Mouse (Mus musculus) heart, postnatal 0 days (tissue): ENCODE measurements around the gene Rtn4rl1. TPM values are rescaled to one million over a fixed set of nuclear protein-coding genes. Genes with fewer than 3 reads are reported as not detected.

ENCODE experiments used
- ATAC-seq: fragments of 200-750 bp; cut with Nextera tagmentation; 2 replicates; pipeline ENCODE4 v1.8.0; 2017; ENCODE audit warnings: low read depth, moderate number of reproducible peaks, moderate library complexity; ENCODE audit not compliant: insufficient read depth
- DNase-seq: peaks from one replicate; pipeline ENCODE4 v3.0.0-alpha.2; 2016; ENCODE audit warnings: low spot score
- H3K27ac ChIP-seq: fragments of 300-500 bp; sonication (generic); 2 replicates; pipeline ENCODE4 v1.5.1; 2014; ENCODE audit warnings: low read depth, mild to moderate bottlenecking
- H3K27me3 ChIP-seq: fragments of 300-500 bp; sonication (generic); 2 replicates; pipeline ENCODE4 v1.6.1; 2014; ENCODE audit warnings: low read length, mixed read lengths; ENCODE audit not compliant: control insufficient read depth, insufficient read depth
- H3K36me3 ChIP-seq: fragments of 300-500 bp; sonication (generic); replicated peaks from 2 replicates; pipeline ENCODE4 v1.6.1; 2014; ENCODE audit warnings: low read length, mixed read lengths; ENCODE audit not compliant: control insufficient read depth, insufficient read depth
- H3K4me1 ChIP-seq: fragments of 300-500 bp; sonication (generic); 2 replicates; pipeline ENCODE4 v1.6.1; 2014; ENCODE audit warnings: antibody characterized with exemption; ENCODE audit not compliant: control insufficient read depth, insufficient read depth
- H3K4me2 ChIP-seq: fragments of 300-500 bp; sonication (generic); 2 replicates; pipeline ENCODE4 v1.6.1; 2014; ENCODE audit warnings: low read depth, mild to moderate bottlenecking, low read length, moderate library complexity
- H3K4me3 ChIP-seq: fragments of 300-500 bp; sonication (generic); 2 replicates; pipeline ENCODE4 v1.5.1; 2014; ENCODE audit warnings: low read depth, low read length
- H3K9ac ChIP-seq: fragments of 300-500 bp; sonication (generic); replicated peaks from 2 replicates; pipeline ENCODE4 v1.6.1; 2014; ENCODE audit warnings: low read depth, low read length, mixed read lengths
- H3K9me3 ChIP-seq: fragments of 300-500 bp; sonication (generic); replicated peaks from 2 replicates; pipeline ENCODE4 v1.6.1; 2016; ENCODE audit warnings: low read length; ENCODE audit not compliant: control insufficient read depth
- CTCF ChIP-seq: IDR thresholded peaks from 2 replicates; pipeline ENCODE4 v1.5.1; 2016; ENCODE audit warnings: antibody characterized with exemption, control low read depth, low read depth
- EP300 ChIP-seq: IDR thresholded peaks from 2 replicates; pipeline ENCODE4 v1.6.1; 2016; ENCODE audit warnings: antibody characterized with exemption, low read depth
- WGBS: fragments of 180-500 bp; shearing (Covaris S2); extraction: QIAGEN DNeasy Blood & Tissue Kit; methylation state at CpG from one replicate; pipeline ENCODE4 v1.1.7; 2014; 5-methylcytosine and 5-hydroxymethylcytosine counted together
- polyA plus RNA-seq: library from polyadenylated mRNA; unstranded; fragments of >200 nt; fragmentation: Nextera tagmentation; extraction: Ambion mirVana; gene quantifications from 2 replicates; pipeline ENCODE4 v1.2.1, GENCODE M21; 2015
- total RNA-seq: library from RNA; depleted of rRNA; stranded (reverse); fragments of >200 nt; gene quantifications from 2 replicates; pipeline ENCODE4 v1.2.3, GENCODE M21; 2014; ENCODE audit warnings: low replicate concordance

Gene Rtn4rl1
- total and polyA plus RNA-seq, 2 experiments from 2014 or later = 12.2 to 19.7 TPM

DNA sequence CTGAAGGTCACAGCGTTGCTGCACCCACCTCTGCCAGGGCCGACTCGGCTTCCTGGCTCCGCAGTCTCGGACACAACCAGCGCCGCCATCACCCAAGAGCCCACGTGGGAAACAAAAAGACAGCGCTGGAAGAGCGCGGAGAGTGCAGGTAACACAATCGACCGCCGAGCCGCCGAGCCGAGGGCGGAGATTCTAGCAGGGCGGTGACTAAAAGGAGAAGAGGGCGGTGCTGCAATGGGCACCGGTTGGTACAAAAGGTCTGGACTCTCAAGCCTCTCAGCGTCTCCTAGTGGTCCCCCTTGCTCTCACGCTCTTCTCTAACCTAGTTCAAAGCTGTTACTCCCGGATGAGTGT, 3.2 kb upstream of the Rtn4rl1 start:
- peak overlapping the region; percentile 64 for H3K27ac ChIP-seq
- H3K36me3 ChIP-seq = peaks cover 5% of the 10 kb centered on the region
- peaks cover 7% of the 10 kb centered on the region; the same call in 1 of the 2 replicates for H3K4me1 ChIP-seq
- peaks cover 9% of the 10 kb centered on the region for H3K27me3 ChIP-seq
- peak overlapping the region; percentile 81 for H3K4me3 ChIP-seq
- peak overlapping the region; percentile 76 for H3K4me2 ChIP-seq
- ATAC-seq (peak; percentile 73), DNase-seq (peak; percentile 92)
- H3K9me3 ChIP-seq = no peaks in the 10 kb centered on the region
- 2% methylated on average over 24 of the region's 24 CpGs for WGBS
- TF ChIP-seq EP300 (no peak), CTCF (no peak; the same call in 1 of the 2 replicates)
- H3K9ac ChIP-seq = peak overlapping the region; percentile 49

GRCm38 (mm10) chr11:75190905-75191441, 2.6 kb upstream of the Rtn4rl1 start, which contains the start of gene Dph1:
Gene Dph1, minus strand, starts transcription at chr11:75191241.
- no peak for DNase-seq
- ATAC-seq = no peak
- Histone ChIP-seq H3K27ac (peak within 1 kb of the TSS; percentile 64), H3K9ac (peak within 1 kb of the TSS; percentile 49), H3K4me2 (peak within 1 kb of the TSS; percentile 76), H3K4me3 (peak within 1 kb of the TSS; percentile 81), H3K9me3 (no peaks in the 10 kb centered on the region), H3K4me1 (peaks cover 7% of the 10 kb centered on the region; the same call in 1 of the 2 replicates), H3K27me3 (peaks cover 10% of the 10 kb centered on the region), H3K36me3 (no peaks in the 10 kb centered on the region)
- TF ChIP-seq EP300 (no peak), CTCF (no peak)
- 56% methylated on average over 5 of the region's 5 CpGs for WGBS

DNA sequence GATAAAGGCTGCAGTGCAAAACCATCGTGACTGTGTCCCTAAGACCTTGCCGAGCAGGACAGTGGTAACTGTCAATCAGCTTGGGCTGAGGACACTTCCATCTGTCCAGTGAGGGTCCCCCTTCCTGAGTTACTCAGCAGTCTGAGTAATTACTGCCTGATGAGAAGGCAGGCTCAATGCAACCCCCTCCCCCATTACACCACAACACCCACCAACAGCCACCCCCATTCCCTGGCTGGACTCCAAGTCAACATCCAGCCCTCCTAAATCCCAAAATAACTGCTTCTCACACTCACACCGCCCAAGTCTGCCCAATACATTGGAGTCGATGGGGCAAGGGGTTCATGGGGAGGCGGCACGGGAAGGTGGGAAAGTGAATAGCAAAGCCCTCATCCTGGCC, 1.7 kb upstream of the Rtn4rl1 start:
- H3K27ac ChIP-seq = no peak overlapping the region
- no peak overlapping the region for H3K4me2 ChIP-seq
- ATAC-seq = no peak
- no peak overlapping the region for H3K9ac ChIP-seq
- no peak overlapping the region for H3K4me3 ChIP-seq
- peaks cover 10% of the 10 kb centered on the region for H3K27me3 ChIP-seq
- H3K36me3 ChIP-seq = no peaks in the 10 kb centered on the region
- TF ChIP-seq EP300 (no peak), CTCF (no peak)
- H3K9me3 ChIP-seq = no peaks in the 10 kb centered on the region
- 40% methylated on average over 6 of the region's 6 CpGs for WGBS
- peaks cover 7% of the 10 kb centered on the region; the same call in 1 of the 2 replicates for H3K4me1 ChIP-seq
- no peak for DNase-seq

- peak; percentile 88 for TF ChIP-seq CTCF
- 0 out of 2 replicates have a peak, but pooled peaks have one; percentile 31 for TF ChIP-seq EP300
- ATAC-seq (peak; percentile 74), DNase-seq (peak; percentile 95)
- peak overlapping the region; percentile 86 for H3K4me2 ChIP-seq
- no peaks in the 10 kb centered on the region for H3K36me3 ChIP-seq
- WGBS = 22% methylated on average over 13 of the region's 13 CpGs
- peaks cover 7% of the 10 kb centered on the region; the same call in 1 of the 2 replicates for H3K4me1 ChIP-seq
- H3K27ac ChIP-seq = peak overlapping the region; percentile 92
- H3K9me3 ChIP-seq = no peaks in the 10 kb centered on the region
- H3K27me3 ChIP-seq = peaks cover 10% of the 10 kb centered on the region
- peak overlapping the region; percentile 72 for H3K4me3 ChIP-seq
- peak overlapping the region; percentile 69; the same call in 1 of the 2 replicates for H3K9ac ChIP-seq
Measured at GRCm38 (mm10) chr11:75192336-75193214, 1.0 kb upstream of the Rtn4rl1 start.

- peaks cover 7% of the 10 kb centered on the region; the same call in 1 of the 2 replicates for H3K4me1 ChIP-seq
- H3K9me3 ChIP-seq = no peaks in the 10 kb centered on the region
- peak overlapping the region; percentile 72 for H3K4me3 ChIP-seq
- H3K36me3 ChIP-seq = no peaks in the 10 kb centered on the region
- peak; percentile 25 for DNase-seq
- ATAC-seq = no peak
- peak overlapping the region; percentile 92 for H3K27ac ChIP-seq
- no peak for TF ChIP-seq EP300
- TF ChIP-seq CTCF = no peak
- under 1% methylated on average over 52 of the region's 52 CpGs for WGBS
- peaks cover 10% of the 10 kb centered on the region for H3K27me3 ChIP-seq
- peak overlapping the region; percentile 69 for H3K9ac ChIP-seq
- peak overlapping the region; percentile 86 for H3K4me2 ChIP-seq
Measured at GRCm38 (mm10) chr11:75194121-75194849, 702 bp downstream of the Rtn4rl1 start.
